Mouse (Mus musculus) skeletal muscle tissue, adult 2 months (tissue): ENCODE results near the gene Mfsd2b.

Experiments
- DNase-seq: peaks from one replicate; pipeline ENCODE4 v3.0.0-alpha.2; 2012; ENCODE audit warnings: low read depth, low spot score

Mfsd2b gene

DNA sequence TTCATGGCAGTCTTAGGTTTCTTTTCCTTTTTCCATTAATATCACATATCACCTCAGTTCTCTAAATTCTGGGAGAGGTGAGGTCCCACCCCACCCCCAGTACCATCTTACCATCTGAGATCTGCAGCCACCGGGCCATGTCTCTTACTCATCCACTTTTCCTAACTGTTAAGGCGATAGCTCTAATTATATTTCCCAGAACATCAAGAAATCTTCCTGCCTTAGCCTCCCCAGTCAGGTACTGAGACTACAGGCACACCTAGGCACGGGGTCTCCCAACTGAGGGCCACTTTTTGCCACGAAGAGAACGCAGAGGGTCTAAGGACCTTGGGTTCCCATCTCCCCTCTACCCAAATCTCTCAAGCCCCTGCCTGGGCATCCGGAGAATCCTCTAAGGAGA, 628 bp downstream of the Mfsd2b start:
- DNase-seq, result no peak

DNA sequence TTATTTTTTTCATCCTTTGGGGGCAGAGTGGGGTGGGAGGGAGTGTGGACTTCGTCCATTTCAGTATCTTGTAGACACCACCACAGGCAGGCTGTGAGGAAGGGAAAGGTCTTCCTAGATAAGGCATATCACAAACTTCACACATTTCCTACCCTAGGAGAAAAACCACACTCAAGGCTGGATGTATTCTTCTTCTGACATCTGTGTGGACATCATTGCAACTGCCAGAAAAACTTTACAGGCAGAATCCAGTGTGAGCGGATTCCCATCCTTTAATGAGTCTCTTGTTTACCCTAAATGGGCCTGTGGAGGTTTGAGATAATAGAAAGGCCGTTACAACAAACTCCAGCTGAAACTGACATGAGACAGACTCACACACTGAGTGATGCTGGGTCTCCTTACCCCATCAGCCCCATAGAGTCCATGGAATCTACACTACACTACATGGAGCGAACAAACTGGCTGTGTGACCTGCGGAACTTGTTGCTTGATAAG, 1.1 kb downstream of the Mfsd2b start:
- no peak for DNase-seq

DNA sequence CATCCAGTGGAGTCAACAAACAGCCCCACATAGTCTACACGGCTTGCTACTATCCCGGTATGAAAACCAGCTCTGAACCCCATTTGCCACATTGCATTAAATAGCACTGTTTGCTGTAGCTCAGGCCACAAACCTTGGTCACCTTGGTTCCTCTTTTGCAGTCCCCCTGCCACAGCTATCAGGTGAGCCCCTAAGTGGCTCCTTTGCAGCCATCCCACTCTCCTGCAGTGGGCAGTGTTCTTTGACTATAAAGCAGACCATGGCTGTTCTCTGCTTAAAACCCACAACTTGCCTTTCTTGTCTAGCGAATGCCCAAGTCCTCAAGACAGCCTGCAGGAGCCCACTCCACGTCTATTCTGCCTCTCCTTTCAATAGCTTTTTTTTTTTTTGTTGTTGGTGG, 1.9 kb downstream of the Mfsd2b start:
- no peak for DNase-seq

DNA sequence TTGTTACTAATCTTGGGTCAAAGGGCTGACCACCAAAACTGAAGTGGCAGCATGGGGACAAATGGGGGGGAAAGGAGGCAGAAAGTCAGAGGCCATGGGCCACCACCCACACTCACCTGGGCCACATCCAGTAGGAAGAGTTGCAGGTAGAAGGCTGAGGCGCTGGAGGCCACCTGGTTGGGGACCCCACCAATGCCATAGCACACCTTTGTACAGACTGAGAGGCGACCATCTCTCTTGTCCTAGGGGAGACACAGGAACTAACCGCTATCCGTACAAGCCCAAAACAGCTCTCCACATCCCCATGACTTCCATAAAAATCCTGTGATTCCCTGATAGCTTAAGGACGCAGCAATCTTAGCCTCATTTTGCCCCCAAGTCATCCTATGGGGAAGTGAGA, 2.9 kb downstream of the Mfsd2b start:
- DNase-seq, result no peak

DNA sequence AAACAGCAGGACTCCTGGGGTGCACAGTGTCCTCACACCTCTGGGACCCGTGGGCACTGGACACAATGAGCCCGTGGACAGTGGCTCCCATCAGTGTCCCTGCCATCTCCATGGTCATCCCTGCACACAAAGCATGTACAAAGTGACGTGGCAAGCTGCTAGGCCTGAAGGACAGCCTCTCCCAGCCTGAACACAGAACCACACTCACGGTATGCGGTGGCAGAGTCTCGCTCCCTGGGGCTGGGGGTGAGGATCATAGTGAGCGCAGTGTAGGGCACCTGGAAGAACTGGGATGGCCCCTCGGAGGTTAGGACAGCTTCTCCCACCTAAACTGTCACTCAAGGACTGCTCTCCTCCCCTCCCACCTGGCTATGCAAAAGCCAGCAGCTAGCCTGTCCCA, 5.2 kb downstream of the Mfsd2b start:
- DNase-seq, result no peak

DNA sequence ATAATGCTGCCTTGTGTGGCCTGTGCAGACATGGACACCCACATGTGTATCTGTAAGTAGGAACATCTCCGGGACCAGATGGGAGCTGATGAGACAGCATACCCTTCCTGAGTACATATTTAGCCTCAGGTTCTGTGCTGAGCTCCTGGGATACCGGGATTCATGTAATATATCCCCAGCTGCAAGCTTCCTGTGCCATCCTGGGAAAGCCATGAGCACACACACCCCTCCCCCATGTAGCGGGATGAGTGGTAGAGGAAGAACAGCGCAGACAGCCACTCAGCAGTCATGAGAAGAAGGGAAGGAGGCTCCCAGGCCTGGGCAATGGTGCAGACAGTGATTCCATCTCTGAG, 9.8 kb downstream of the Mfsd2b start:
- DNase-seq, result no peak

DNA sequence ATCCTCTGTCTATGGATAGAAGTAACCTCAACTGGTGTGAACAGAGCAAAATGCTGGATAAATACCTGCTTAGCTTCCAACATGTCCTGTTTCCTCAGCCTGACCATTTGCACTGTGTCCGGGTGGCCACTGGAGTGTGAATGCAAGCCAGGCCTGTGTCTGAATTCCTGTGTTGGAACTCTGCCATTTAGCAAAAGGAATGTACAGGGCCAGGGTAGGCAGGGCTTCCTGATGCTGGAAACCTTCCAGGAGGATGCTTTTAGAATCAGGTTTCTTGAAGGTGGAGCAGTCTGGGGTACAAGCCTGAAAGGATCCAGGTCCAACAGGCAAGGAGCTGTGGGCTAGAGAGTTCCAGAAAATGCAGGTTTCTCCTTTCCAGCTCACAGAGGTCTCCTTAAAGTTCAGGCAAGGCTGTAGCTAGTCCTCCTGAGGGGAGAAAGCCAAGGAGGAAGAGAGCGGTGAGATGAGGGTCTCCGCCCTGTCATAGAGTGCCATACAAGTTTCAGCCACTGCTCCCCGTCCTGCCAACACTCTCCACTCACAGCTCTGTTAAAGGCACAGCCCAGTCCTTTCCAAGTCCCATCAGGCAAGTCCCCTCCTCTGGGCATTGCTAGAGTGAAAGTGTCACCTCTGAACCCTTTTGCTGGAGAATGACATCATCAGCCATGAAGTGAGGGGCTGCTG, 10.4 kb downstream of the Mfsd2b start:
- no peak for DNase-seq

DNA sequence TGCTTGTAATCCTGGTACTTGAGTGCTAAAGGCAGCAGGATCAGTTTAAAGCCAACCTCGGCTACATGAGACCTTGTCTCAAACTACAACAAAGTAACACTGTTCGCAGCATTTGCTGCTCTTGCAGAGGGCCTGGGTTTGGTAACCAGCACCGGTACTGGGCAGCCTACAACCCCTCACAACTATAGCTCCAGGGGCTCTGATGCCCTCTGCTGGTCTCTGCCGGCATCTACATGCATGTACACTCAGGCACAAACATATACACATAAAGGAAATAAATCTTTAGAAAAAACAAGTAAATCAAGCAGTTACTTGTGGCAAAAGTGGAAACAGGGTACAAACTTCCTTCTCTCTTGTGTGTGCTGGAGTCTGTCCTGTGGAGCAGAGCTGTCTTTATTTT, 11.5 kb downstream of the Mfsd2b start:
- no peak for DNase-seq

DNA sequence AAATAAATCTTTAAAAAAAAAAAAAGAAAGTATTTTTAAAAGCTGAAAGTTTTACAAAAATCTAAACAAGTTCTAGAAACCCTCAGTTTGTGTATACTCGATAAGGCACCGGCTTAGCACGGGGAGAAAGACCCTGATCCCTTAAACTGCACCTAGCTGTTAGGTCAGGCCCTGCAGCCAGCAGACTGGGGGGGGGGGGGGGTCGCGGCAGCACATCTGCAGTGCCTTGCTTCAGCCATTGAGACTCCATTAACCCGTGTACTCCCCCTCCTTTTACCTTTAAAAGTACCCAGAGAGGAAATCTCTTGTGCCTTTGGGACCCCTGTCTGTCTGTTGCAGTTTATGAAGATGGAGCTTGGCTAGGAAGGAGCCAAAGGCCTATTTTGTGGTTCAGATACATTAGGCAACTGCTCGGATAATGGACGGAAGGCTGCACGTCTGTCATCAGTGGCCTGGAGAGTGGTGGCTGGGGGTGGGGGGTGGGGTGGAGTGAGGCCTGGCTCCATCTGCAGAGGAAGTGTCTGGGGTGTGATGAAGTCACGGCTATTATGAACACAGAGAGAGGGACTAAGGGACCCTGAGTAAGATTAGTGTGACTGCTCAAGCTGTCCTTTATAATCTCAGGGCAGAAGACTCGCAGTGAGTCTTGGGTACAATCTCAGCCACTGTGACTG, 14.8 kb downstream of the Mfsd2b start:
- DNase-seq, result no peak

DNA sequence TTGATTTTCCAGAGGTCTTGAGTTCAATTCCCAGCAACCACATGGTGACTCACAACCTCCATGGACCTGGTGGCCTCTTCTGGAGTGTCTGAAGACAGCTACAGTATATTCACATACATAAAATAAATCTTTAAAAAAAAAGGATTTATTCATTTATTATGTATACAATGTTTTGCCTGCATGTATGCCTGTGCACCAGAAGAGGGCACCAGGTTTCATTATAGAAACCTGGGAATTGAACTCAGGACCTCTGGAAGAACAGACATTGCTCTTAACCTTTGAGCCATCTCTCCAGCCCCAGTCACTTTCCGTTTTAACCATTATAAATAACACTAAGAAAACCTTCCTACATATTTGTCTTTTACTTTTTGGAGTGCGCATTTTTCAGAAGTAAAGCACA, 17.3 kb downstream of the Mfsd2b start:
- DNase-seq, result no peak

DNA sequence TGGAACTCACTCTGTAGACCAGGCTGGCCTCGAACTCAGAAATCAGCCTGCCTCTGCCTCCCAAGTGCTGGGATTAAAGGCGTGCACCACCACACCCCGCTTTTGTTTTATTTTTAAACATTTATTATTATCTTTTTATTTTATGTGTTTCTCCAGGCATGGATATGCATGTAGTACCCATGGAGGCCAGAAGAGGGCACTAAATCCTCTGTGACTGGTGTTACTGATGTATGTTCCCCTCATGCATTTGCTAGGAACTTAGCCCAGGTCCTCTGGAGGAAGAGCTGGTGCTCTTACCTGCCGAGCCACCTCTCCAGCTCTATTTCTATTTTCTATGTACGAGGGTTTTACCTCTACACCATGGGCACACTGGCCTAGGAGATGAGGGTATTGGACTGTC, 18.0 kb downstream of the Mfsd2b start:
- DNase-seq, result no peak

DNA sequence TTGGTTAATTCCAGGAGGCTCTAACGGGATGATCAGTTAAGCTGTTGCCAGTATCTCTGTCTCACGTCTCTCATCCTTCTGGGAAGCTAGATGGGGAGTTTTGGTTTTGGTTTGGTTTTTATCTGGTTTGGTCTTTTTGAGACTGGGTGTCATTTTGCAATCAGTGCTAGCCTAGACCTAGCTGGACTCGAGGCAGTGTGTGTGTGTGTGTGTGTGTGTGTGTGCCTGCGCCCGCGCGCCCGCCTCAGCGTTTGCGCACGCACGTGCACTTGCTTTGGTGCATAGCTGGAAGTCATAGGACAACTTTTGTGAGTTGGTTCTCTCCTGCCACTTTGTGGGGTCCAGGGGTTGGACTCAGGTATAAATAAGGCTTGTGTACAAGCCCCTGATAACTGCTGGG, 30.4 kb downstream of the Mfsd2b start:
- no peak for DNase-seq

DNA sequence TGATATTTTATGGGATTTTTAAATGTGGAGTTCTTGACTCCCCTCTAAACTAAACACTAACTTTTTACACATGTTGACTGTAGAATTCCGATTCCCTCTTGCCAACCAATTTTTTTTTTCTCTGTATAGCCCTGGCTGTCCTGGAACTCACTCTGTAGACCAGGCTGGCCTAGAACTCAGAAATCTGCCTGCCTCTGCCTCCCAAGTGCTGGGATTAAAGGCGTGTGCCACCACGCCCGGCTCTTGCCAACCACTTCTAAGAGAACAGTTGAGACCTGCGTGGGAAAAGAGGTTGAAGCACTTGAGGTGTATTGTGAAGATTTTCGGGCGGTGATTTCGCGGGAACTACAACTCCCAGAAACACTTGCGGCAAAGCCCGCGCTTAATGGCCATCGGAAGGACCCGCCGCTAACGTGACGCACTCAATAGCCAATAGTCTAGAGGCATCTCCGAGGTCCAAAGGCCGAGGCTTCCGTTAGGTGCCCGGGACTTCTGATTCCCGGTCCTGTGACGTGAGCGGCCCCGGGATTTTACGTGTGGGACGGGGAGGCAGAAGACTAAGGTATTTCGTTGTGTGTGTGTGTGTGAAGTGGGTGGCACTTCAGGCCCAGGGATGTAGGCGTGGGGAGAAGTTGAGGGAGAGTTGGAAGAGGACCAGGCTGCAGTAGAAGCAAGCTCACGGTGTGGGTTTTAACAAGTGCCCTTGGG, 31.1 kb downstream of the Mfsd2b start, which contains the start of gene Wdcp:
Gene Wdcp, plus strand, starts transcription at position 414 of the 708 bp plus-strand sequence.
- DNase-seq, result peak; percentile 89

DNA sequence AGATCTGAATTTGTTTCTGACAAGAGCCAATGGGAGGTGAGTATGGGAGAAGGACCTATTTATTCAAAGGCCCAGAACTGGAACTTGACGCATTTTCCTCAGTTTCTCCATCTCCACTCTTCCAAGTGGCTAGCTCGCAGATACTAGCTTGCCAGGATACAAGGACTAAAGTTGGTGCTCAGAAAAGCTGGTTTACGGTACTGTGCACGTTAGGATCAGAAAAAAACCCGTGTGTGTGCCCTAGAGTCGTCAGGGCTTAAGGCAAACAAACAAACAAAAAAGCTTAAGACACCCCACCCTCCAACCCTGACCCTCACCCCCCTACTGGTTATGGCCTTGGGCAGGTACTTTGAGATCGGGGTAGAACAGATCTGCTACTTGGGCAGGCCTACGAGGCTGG, 31.7 kb downstream of the Mfsd2b start:
- DNase-seq, result no peak

DNA sequence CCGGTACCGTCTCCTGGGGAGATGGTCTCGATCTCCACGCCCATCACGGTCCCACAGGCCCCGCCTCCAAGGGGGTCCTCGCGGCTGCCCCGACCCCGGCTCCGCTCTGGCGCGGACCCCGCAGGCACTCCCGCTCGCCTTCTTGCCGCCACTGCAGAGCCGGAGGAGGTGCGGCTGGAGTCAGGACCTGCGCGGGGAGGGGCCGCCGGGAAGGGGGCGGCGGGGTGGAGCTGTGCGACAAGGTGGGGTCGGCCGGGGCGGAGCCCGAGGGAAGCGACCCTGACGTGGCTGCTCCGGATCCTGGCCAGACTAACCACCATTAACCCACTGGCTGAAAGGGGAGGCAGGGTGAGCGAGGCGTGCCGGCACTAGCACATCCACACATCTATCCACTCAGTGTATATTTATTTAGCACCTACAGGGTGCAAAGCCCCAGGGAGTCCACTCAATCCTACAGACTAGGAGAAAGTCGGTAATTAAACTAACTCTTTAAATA, 32.7 kb downstream of the Mfsd2b start, which contains the start of gene Fkbp1b:
Gene Fkbp1b, minus strand, starts transcription at position 200 of the 496 bp plus-strand sequence.
- no peak for DNase-seq

DNA sequence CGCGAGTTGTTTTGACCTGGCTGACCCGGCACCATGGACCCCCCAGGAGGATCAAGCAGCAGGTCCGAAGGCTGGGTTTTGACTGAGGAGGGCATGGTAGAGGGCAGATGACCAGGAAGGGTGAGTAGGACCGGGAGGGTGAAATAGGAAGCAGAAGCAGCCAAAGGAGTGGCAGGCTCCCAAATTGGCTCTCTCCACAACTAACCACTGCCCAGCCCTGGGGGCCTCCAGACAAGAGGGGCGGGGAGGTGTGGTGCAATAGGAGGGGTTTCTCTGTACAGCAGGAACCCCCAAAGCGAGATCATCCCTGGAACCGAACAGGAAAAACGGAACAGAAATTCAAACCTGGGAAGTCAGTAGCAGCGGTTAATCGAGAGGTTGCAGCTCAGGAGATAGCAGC, 33.4 kb downstream of the Mfsd2b start:
- DNase-seq, result no peak

DNA sequence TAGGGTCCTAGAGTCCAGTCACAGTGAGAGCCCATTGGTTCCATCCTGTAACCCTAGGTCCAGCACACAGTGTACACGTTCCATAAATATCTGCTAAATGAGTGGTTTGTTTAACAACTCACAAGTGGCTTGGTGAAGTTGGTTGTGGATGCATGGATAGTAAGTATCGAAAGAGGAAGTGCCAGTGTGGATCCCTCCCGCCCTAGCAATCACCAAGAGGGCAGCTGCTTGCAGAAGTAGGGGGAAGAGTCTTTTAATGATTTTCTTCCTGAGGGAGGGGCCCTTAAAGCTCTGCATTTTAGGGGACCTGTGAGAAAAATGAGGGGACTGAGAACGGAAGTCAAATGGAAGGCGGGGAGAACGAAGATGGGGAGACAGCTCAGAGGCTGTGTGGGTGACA, 34.1 kb downstream of the Mfsd2b start:
- DNase-seq, result no peak

DNA sequence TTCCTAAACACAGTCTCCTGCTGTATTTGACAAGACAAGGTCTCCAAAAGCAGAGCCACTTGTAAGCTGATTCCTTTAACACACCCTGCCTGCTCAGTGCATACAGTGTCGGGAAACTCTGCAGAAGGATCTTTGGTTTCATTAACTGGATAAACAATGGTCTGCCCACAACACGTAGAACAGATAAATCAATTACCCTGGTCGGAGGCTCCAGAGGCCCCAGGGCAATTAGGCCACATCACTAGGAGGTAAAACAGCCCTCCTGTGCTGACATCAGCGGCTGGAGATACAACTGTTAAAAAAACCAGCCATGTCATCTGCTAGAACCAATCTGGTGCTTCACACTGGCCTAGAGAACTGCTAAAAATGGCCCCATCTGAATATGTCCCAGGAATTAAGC, 37.2 kb downstream of the Mfsd2b start:
- no peak for DNase-seq

DNA sequence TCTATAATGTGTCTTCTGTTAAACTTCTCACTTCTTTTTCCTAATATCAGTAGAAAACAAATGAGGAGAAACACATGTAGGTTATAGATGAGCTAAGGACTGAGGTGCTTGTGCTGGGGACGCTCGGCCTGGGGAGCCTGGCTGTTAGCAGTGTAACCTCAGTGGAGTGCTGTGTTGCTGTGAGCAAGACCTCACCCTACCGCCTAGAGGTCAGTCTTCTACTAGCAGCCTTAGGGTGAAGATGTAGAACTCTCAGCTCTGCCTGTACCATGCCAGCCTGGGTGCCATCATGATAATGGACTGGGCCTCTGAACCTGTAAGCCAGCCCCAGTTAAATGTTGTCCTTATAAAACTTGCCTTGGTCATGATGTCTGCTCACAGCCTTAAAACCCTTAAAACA, 46.9 kb downstream of the Mfsd2b start:
- DNase-seq, result no peak

DNA sequence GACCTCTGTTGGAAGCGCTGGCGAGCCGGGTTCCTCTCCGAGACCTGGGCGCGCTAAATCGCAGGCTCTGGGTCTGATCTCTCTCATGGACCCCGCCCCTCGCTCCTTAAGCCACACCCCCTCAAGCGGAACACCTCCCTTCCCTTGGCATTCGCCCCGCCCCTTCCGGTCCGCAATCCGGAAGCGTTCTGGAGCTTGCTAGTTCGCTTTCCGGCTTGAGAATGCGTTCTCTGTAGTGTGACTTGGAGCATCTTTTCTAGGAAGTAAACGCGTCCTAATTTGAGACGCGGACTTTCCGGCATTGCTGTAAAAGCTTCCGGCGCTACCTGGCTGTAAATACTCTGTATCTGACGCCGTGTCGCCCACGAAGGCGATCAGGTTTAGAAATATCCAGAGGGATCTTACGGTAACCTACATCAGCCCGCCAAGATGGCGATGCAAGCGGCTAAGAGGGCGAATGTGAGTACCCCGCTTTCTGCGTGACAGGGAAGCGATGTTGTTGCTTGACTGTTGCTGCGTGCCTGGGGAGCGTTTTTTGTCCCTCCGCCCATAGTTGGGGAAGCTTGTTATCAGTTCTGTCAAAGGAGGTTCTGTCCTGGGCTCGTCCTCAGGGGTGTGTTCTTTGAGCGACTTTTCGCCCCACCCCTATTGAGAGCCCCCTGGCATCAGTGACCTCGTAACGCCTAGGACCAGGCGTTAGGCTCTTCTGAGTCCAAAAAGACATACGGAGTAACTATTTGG, 56.6 kb downstream of the Mfsd2b start, which contains the start of gene Sf3b6:
Gene Sf3b6, plus strand, starts transcription at position 184 of the 741 bp plus-strand sequence.
- peak; percentile 94 for DNase-seq

DNA sequence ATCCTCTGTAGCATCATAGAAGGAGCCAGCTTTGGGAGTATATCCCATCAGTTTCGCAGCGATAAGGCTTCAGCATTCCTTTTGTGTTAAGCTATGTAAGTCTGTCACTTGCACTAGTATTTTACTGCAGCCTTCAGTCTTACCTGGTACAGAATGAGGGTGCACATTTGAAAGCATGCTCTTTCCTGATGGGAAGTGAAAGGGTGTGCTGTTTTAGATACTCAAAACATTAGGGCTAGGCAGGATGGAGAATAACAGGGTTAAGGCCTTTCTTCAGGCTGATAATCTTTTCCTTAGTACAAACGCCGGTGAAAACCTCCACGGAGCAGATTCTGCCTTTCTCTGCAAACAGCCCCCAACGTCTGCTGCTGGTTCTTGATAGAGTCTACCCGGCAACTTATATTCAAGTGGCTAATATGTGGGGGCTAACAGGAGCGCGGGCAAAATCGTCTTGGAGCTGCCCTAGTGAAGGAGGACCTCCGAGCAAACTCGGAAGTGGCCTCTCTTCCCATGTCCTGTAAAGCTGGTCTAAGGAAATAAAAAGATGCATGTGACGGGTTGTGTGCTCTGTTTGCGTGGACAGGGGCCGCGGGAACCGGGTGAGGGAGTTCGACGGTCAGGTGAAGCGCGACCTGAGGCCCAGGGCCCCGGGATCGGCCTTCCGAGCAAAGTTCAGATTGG, 57.3 kb downstream of the Mfsd2b start:
- DNase-seq, result no peak
